Mouse (Mus musculus) forebrain, postnatal 0 days (tissue): Measurements from ENCODE around the gene Irf8. TPM values are rescaled to one million over a fixed set of nuclear protein-coding genes. Genes with fewer than 3 reads are reported as not detected.

Experiments
- ATAC-seq: fragments of 200-750 bp; cut with Nextera tagmentation; 2 replicates; pipeline ENCODE4 v1.8.0; 2017; ENCODE audit warnings: mild to moderate bottlenecking, moderate library complexity
- DNase-seq: peaks from one replicate; pipeline ENCODE4 v3.0.0-alpha.2; 2015
- H3K27ac ChIP-seq: fragments of 300-500 bp; sonication (generic); 2 replicates; pipeline ENCODE4 v1.5.1; 2014; ENCODE audit warnings: low read depth, mild to moderate bottlenecking, antibody characterized with exemption, low read length, moderate library complexity, mixed read lengths
- H3K27me3 ChIP-seq: fragments of 300-500 bp; sonication (generic); 2 replicates; pipeline ENCODE4 v1.6.1; 2014; ENCODE audit warnings: mild to moderate bottlenecking, low read length, mixed read lengths; ENCODE audit not compliant: insufficient read depth
- H3K36me3 ChIP-seq: fragments of 300-500 bp; sonication (generic); 2 replicates; pipeline ENCODE4 v1.6.1; 2014; ENCODE audit warnings: mild to moderate bottlenecking, moderate library complexity; ENCODE audit not compliant: insufficient read depth
- H3K4me1 ChIP-seq: fragments of 300-500 bp; sonication (generic); 2 replicates; pipeline ENCODE4 v1.6.1; 2014; ENCODE audit warnings: antibody characterized with exemption; ENCODE audit not compliant: insufficient read depth
- H3K4me2 ChIP-seq: fragments of 300-500 bp; sonication (generic); 2 replicates; pipeline ENCODE4 v1.6.1; 2014; ENCODE audit warnings: low read depth, mild to moderate bottlenecking, moderate library complexity
- H3K4me3 ChIP-seq: fragments of 300-500 bp; sonication (generic); 2 replicates; pipeline ENCODE4 v1.5.1; 2014; ENCODE audit warnings: low read depth, low read length, mixed read lengths
- H3K9ac ChIP-seq: fragments of 300-500 bp; sonication (generic); 2 replicates; pipeline ENCODE4 v1.6.1; 2014; ENCODE audit warnings: mild to moderate bottlenecking
- H3K9me3 ChIP-seq: fragments of 300-500 bp; sonication (generic); 2 replicates; pipeline ENCODE4 v1.6.1; 2016; ENCODE audit warnings: low read length
- CTCF ChIP-seq: sonication (generic); IDR thresholded peaks from 2 replicates; pipeline ENCODE4 v1.5.1; 2016; ENCODE audit warnings: antibody characterized with exemption, control low read depth, low read depth
- WGBS: fragments of 180-500 bp; shearing (Covaris S2); extraction: QIAGEN DNeasy Blood & Tissue Kit; methylation state at CpG from one replicate; pipeline ENCODE4 v1.1.7; 2014; 5-methylcytosine and 5-hydroxymethylcytosine counted together
- polyA plus RNA-seq: library from polyadenylated mRNA; unstranded; fragments of >200 nt; fragmentation: Nextera tagmentation; extraction: Ambion mirVana; gene quantifications from 2 replicates; pipeline ENCODE4 v1.2.1, GENCODE M21; 2015
- total RNA-seq: library from RNA; depleted of rRNA; stranded (reverse); fragments of >200 nt; gene quantifications from 2 replicates; pipeline ENCODE4 v1.2.3, GENCODE M21; 2014

The Irf8 gene
- total and polyA plus RNA-seq, 2 experiments from 2014 or later, result 3.3 to 5.8 TPM

GRCm38 (mm10) chr8:120747286-120747685, 11.1 kb downstream of the Irf8 start:
- WGBS, result 83% methylated on average over 7 of the region's 7 CpGs
- ATAC-seq, result no peak
- Histone ChIP-seq H3K27ac (no peak overlapping the region), H3K9ac (no peak overlapping the region), H3K4me3 (no peak overlapping the region), H3K36me3 (no peaks in the 10 kb centered on the region), H3K9me3 (no peaks in the 10 kb centered on the region), H3K4me1 (no peaks in the 10 kb centered on the region), H3K4me2 (no peak overlapping the region), H3K27me3 (no peaks in the 10 kb centered on the region)
- TF ChIP-seq CTCF, result no peak
- DNase-seq, result no peak

GRCm38 (mm10) chr8:120750616-120751015, 14.5 kb downstream of the Irf8 start:
- Histone ChIP-seq H3K36me3 (no peaks in the 10 kb centered on the region), H3K4me1 (no peaks in the 10 kb centered on the region), H3K27ac (no peak overlapping the region), H3K9ac (no peak overlapping the region), H3K4me3 (no peak overlapping the region), H3K9me3 (no peaks in the 10 kb centered on the region), H3K27me3 (no peaks in the 10 kb centered on the region), H3K4me2 (no peak overlapping the region)
- ATAC-seq, result no peak
- no peak for DNase-seq
- WGBS, result 84% methylated on average over 9 of the region's 9 CpGs
- no peak for TF ChIP-seq CTCF

GRCm38 (mm10) chr8:120751226-120752081, 15.3 kb downstream of the Irf8 start:
- ATAC-seq (no peak), DNase-seq (no peak)
- WGBS, result 85% methylated on average over 21 of the region's 21 CpGs
- no peaks in the 10 kb centered on the region for H3K27me3 ChIP-seq
- no peaks in the 10 kb centered on the region for H3K9me3 ChIP-seq
- no peaks in the 10 kb centered on the region for H3K4me1 ChIP-seq
- no peak overlapping the region for H3K4me3 ChIP-seq
- H3K36me3 ChIP-seq, result no peaks in the 10 kb centered on the region
- no peak for TF ChIP-seq CTCF
- H3K4me2 ChIP-seq, result no peak overlapping the region
- H3K27ac ChIP-seq, result no peak overlapping the region
- H3K9ac ChIP-seq, result no peak overlapping the region

- Histone ChIP-seq H3K36me3 (no peaks in the 10 kb centered on the region), H3K9me3 (no peaks in the 10 kb centered on the region), H3K4me1 (no peaks in the 10 kb centered on the region), H3K4me2 (no peak overlapping the region), H3K27me3 (no peaks in the 10 kb centered on the region), H3K9ac (no peak overlapping the region), H3K4me3 (no peak overlapping the region), H3K27ac (no peak overlapping the region)
- no peak for ATAC-seq
- TF ChIP-seq CTCF, result no peak
- no peak for DNase-seq
- 30% methylated on average over 12 of the region's 12 CpGs for WGBS
These were observed 15.9 kb downstream of the Irf8 start for GRCm38 (mm10) chr8:120752082-120752452.

- H3K9me3 ChIP-seq, result no peaks in the 10 kb centered on the region
- H3K9ac ChIP-seq, result no peak overlapping the region
- no peaks in the 10 kb centered on the region for H3K36me3 ChIP-seq
- DNase-seq, result no peak
- H3K27ac ChIP-seq, result no peak overlapping the region
- no peak for ATAC-seq
- TF ChIP-seq CTCF, result no peak
- WGBS, result 94% methylated on average over 22 of the region's 22 CpGs
- H3K4me2 ChIP-seq, result no peak overlapping the region
- H3K27me3 ChIP-seq, result no peaks in the 10 kb centered on the region
- H3K4me3 ChIP-seq, result no peak overlapping the region
- no peaks in the 10 kb centered on the region for H3K4me1 ChIP-seq
These were observed 17.3 kb downstream of the Irf8 start for GRCm38 (mm10) chr8:120753476-120753875.

- ATAC-seq (no peak), DNase-seq (no peak)
- Histone ChIP-seq H3K27ac (no peak overlapping the region), H3K36me3 (no peaks in the 10 kb centered on the region), H3K4me3 (no peak overlapping the region), H3K4me2 (no peak overlapping the region), H3K27me3 (no peaks in the 10 kb centered on the region), H3K9ac (no peak overlapping the region), H3K9me3 (no peaks in the 10 kb centered on the region), H3K4me1 (no peaks in the 10 kb centered on the region)
- TF ChIP-seq CTCF, result no peak
- WGBS, result 60% methylated on average over 19 of the region's 19 CpGs
These were observed 19.4 kb downstream of the Irf8 start for GRCm38 (mm10) chr8:120755306-120756297.

- Histone ChIP-seq H3K4me2 (no peak overlapping the region), H3K4me3 (no peak overlapping the region), H3K36me3 (no peaks in the 10 kb centered on the region), H3K9me3 (no peaks in the 10 kb centered on the region), H3K27ac (no peak overlapping the region), H3K9ac (no peak overlapping the region), H3K4me1 (no peaks in the 10 kb centered on the region), H3K27me3 (no peaks in the 10 kb centered on the region)
- no peak for ATAC-seq
- no peak for TF ChIP-seq CTCF
- no peak for DNase-seq
- 47% methylated on average over 4 of the region's 4 CpGs for WGBS
These were observed 21.8 kb downstream of the Irf8 start for GRCm38 (mm10) chr8:120758005-120758404.
